Mouse (Mus musculus) myocyte (in vitro differentiated cells): Measurements from ENCODE around the gene Slco1a4.

ENCODE experiments used
- CEBPB ChIP-seq: IDR thresholded peaks from 2 replicates; pipeline ENCODE4 v1.6.1; 2011; ENCODE audit warnings: mild to moderate bottlenecking, moderate library complexity; ENCODE audit not compliant: poor library complexity, insufficient read depth, severe bottlenecking
- E2F4 ChIP-seq: IDR thresholded peaks from one replicate; pipeline ENCODE4 v1.6.1; 2011; ENCODE audit warnings: mild to moderate bottlenecking, control low read depth, moderate library complexity; ENCODE audit not compliant: insufficient read depth
- MAX ChIP-seq: IDR thresholded peaks from one replicate; pipeline ENCODE4 v1.6.1; 2011; ENCODE audit warnings: low read depth, mild to moderate bottlenecking, control low read depth
- MYOD1 ChIP-seq, 3 experiments: IDR thresholded peaks; one replicate each; pipeline ENCODE4 v1.6.1; 2011; ENCODE audit warnings: control low read depth in 2 of 3, low read depth in 2 of 3, mild to moderate bottlenecking in 2 of 3, moderate library complexity in 1 of 3; ENCODE audit not compliant: insufficient read length in 2 of 3, control insufficient read depth in 1 of 3
- POLR2A ChIP-seq: IDR thresholded peaks from one replicate; pipeline ENCODE4 v1.6.1; 2011; ENCODE audit warnings: low read depth, mild to moderate bottlenecking, control low read depth, moderate library complexity; ENCODE audit not compliant: insufficient read length
- TCF12 ChIP-seq: IDR thresholded peaks from one replicate; pipeline ENCODE4 v1.6.1; 2011; ENCODE audit warnings: mild to moderate bottlenecking, control low read depth; ENCODE audit not compliant: poor library complexity, insufficient read depth, severe bottlenecking
- TCF3 ChIP-seq: IDR thresholded peaks from one replicate; pipeline ENCODE4 v1.6.1; 2011; ENCODE audit warnings: low read depth, control low read depth; ENCODE audit not compliant: insufficient read length

GRCm38 (mm10) chr6:141889723-141890122 is 33.7 kb upstream of the Slco1a4 start:
- TF ChIP-seq MAX, result no peak
- TF ChIP-seq MYOD1 (IDR thresholded peaks at IDR 0.05; ENCODE audit: control insufficient read depth in 1 of 3, insufficient read length in 2 of 3, low read depth in 2 of 3), result peak in 1 of 3 experiments; percentile 6
- TF ChIP-seq CEBPB, result no peak
- no peak for TF ChIP-seq TCF12
- no peak for TF ChIP-seq POLR2A
- no peak for TF ChIP-seq TCF3
- no peak for TF ChIP-seq E2F4
